Mouse (Mus musculus): ENCODE results near the gene Prr23a1.

The Prr23a1 gene

GRCm38 (mm10) chr9:98842117-98842516, at the start of gene Prr23a1:
Gene Prr23a1, plus strand, starts transcription at chr9:98842503.
- no peak for DNase-seq (ENCODE audit: low spot score in 2 of 2)

DNA sequence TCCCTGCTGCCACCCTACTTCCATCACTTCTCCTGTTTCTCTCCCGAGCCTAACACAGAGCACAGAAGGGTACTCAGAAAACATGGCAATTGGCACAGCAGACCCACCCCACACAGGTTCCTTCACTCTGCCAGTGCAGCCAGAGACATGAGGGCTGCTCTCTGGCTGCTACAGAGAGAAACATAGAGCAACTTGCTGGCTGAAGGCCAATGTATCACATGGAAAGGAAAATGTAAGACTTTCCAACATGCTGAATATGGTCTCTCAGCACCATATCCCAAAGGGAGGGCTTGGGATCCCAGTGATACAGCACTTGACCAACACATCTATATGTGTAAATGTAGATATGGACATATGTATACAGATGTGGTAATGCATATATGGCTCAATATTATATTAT, 43.3 kb upstream of the Prr23a1 start:
- DNase-seq (ENCODE audit: low spot score in 2 of 2) = no peak

DNA sequence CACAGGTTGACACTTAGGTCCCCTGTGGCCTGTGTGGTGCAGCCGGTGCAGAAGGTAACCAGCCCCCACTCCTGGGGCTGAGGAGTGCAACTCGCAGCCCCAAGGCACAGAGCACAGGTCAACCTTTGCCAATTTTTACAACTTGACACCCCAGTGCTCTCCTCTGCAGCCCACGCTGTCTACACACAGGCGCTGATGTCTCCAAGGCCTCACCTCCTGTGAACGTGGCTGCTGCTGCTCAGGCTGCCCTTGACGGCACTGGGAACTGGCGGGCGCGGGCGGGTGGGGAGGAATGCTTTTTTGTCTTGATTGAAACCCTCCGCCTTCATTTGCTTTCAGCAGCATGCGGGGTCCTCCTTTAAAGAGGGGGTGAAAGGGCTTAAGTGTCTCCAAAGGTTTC, 38.3 kb upstream of the Prr23a1 start:
- no peak for DNase-seq (ENCODE audit: low spot score in 2 of 2)

- DNase-seq (ENCODE audit: low spot score in 2 of 2) = peak in 1 of 2 experiments; percentile 12
Observed at GRCm38 (mm10) chr9:98805511-98805910, 36.8 kb upstream of the Prr23a1 start.

DNA sequence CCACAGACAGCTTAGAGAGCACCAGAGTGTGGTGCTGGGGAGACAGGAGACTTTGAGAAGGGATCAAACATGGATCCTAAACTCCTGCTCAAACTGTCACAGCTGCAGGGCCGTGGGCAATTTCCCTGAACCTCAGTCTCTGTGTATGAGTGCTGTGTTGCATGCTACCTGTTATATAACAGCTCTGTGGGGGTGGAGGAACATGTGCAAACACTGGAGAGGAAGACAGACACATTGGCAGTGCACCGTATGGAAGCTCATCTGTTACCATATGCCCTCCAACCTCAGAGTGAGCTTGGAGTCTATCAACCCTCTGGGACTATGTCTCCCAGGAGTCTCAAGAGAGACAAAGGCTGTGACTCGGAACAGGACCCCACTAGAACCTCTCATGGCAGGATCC, 36.4 kb upstream of the Prr23a1 start:
- DNase-seq (ENCODE audit: low spot score in 2 of 2) = no peak

DNA sequence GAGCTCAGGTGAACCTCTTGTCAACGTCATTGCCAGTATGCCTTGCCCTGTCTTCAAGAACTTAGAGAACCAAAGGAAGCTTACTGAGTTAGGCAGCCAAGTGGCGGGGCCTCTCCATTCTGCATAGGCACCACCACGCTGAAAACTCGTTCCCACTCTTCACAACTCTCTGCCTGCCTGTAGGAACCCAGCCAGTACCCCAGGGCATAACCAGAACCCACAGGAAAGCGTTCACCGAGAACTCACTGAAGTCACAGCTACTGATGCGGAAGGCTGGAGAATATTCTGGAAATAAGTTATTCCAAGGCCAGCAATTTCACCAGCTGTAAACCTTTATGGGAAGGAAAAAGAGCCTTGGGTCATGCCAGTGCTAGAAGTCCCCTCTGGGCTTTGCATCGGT, 34.7 kb upstream of the Prr23a1 start:
- DNase-seq (ENCODE audit: low spot score in 2 of 2) = no peak

DNA sequence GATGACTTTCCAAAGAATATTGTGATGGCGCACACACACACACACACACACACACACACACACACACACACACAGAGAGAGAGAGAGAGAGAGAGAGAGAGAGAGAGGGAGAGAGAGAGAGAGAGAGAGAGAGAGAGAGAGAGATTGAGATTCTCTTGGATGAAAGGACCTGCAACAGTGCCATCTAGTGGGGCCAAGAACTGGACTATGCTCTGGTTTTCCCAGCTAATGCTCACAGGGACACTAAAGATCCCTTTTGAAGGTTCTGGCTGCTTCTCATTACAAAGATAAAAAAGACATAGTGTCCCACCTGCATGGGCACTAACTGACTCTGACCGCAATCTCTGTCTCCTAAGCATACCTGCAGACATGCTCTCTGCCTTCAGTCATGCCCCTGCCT, 32.8 kb upstream of the Prr23a1 start:
- peak in 1 of 2 experiments; percentile 18 for DNase-seq (ENCODE audit: low spot score in 2 of 2)

DNA sequence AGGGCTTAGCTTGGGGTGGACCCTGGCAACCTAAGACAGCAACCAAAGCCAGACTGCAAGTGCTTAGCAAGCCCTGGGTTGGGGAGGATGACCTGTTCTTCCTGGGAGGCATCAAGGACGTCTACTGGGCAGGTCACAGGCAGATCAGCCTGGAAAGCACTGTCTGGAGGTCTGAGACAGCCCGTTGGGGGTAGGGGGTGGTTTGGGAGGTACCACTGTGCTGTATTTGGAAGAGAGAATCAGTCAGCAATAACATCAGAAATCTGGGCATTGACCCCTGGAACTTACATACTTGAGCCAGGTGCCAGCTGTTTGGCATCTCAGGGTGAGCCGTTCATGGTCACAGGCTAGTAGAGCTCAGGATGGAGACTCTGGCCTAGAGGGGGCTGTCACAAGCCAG, 26.2 kb upstream of the Prr23a1 start:
- DNase-seq (ENCODE audit: low spot score in 2 of 2) = no peak

DNA sequence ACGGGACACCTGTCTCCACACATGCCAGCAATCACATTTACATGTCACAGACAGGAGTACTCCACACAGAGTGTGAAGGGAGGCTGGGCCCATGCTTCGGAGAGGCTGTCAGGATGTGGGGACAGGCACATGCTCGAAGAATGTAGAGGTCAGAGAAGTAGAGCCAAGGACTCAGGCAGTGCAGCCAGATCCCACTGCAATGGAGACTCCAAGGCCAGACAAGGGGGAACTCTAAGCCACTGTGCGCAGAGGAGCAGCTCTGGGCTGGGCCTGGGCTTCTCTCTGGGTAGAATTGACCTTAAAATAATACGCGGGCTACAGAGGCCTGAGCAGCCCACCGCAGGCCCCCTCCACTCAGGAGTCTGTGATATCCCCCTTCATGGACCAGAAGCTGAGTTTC, 24.7 kb upstream of the Prr23a1 start:
- no peak for DNase-seq (ENCODE audit: low spot score in 2 of 2)

DNA sequence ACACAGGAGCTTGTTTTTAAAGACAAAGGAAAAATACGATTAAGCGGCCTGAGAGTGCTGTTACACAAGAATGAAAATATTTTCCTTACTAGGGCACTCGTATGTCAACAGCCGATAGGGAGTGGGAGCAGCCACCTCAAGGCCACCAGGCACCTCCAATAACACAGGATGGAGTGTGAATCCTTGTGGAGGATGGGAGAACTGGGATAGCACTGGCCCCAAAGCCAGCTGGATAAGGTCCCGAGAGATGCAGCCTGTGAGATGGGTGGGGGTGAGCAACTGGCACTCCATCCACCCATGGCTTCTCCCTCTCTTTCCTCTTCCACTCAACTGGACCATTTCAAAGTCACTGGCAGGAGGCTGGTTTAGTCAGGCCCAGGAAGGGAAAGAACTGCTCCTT, 23.3 kb upstream of the Prr23a1 start:
- DNase-seq (ENCODE audit: low spot score in 2 of 2) = peak in 1 of 2 experiments; percentile 10

- peak; percentile 10 to 21 for DNase-seq (ENCODE audit: low spot score in 2 of 2)
Observed at GRCm38 (mm10) chr9:98819481-98819880, 22.8 kb upstream of the Prr23a1 start.

GRCm38 (mm10) chr9:98820461-98820860, 21.8 kb upstream of the Prr23a1 start:
- no peak for DNase-seq (ENCODE audit: low spot score in 2 of 2)

DNA sequence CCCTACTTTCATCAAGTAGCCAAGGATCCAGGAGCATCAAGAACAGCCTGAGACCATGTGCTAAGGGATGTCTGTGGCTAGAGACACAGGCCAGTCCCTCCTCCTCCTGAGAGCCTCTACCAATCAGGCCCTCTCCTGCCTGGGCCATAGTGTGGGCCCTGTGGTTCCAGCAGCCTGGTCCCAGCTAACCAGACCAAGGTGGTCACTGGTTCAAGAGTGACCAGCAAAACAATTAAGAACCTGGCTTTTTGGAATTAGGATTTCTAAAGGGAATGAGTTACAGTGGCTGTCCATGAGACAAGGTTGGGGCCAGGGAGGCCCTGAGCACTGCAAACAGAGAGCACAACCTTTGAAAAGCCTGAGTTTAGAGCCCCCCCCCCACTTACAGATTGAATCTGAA, 21.2 kb upstream of the Prr23a1 start:
- DNase-seq (ENCODE audit: low spot score in 2 of 2) = no peak

GRCm38 (mm10) chr9:98823805-98824204, 18.5 kb upstream of the Prr23a1 start:
- no peak for DNase-seq (ENCODE audit: low spot score in 2 of 2)

- DNase-seq (ENCODE audit: low spot score in 2 of 2) = no peak
Observed at GRCm38 (mm10) chr9:98829508-98829907, 12.8 kb upstream of the Prr23a1 start.

DNA sequence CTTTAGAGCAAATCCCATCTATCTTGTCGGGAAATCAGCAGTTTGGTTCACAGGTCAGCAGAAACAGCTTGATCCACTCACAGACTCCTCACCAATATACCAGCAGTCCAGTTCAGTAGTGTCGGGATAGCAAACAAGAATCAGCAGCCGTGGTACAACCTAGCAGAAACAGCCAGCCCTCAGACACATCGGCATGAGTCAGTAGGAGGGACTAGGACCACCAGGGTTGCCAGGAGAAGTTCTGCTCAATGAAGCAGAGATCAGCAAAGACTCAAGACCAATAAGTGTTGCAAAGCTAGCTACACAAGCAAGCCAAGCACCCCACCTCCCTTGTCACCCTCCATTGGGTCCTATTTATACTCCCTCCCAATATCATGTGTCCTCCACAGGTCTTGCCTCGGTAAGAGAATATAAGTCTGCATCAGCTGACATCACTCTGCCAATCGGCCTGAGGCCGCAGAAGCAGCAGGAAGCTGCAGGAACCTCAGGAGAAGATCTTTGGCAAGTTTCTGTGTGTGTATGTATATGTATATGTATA, 4.7 kb upstream of the Prr23a1 start:
- DNase-seq (ENCODE audit: low spot score in 2 of 2) = no peak

- DNase-seq (ENCODE audit: low spot score in 2 of 2) = no peak
Observed at GRCm38 (mm10) chr9:98856210-98856609, 13.9 kb downstream of the Prr23a1 start, which contains the start of gene Prr23a2. Gene Prr23a2, plus strand, starts transcription at chr9:98856494.

DNA sequence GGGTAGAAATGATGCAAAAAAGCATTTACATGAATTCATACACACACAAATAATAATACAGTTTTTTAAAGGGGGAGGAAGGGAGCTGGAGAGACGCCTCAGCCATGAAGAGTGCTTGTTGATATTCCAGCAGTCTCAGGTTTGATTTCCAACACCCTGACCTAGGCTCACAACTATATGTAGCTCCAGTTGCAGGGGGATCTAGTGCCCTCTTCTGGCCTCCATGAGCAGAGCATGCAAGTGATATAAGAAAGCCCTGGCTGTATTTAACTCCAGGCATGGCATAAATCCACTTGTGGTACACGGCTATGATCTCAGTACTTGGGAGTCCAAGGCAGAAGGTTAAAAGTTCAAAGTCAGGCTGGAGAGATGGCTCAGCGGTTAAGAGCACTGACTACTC, 21.2 kb downstream of the Prr23a1 start:
- DNase-seq (ENCODE audit: low spot score in 2 of 2) = no peak

GRCm38 (mm10) chr9:98864571-98864970, 22.3 kb downstream of the Prr23a1 start, which contains the start of gene Prr23a3:
Gene Prr23a3, plus strand, starts transcription at chr9:98864767.
- no peak for DNase-seq (ENCODE audit: low spot score in 2 of 2)

All from heart, adult 9 months (tissue).